Mouse (Mus musculus) G1E (cell line): ENCODE results near the gene Kazald1.

Experiments
- CTCF ChIP-seq: IDR thresholded peaks from 2 replicates; pipeline ENCODE4 v1.5.1; 2012; ENCODE audit warnings: low read depth, low read length, inconsistent platforms, mixed read lengths
- GATA1 ChIP-seq: IDR thresholded peaks from 2 replicates; pipeline ENCODE4 v1.6.1; 2012; ENCODE audit warnings: borderline replicate concordance, low read length, inconsistent platforms, mixed read lengths
- TAL1 ChIP-seq: conservative IDR thresholded peaks from 2 replicates; pipeline ENCODE4 v1.6.1; 2012; ENCODE audit warnings: low read depth, low read length, inconsistent platforms, mixed read lengths

GRCm38 (mm10) chr19:45075323-45076035, 438 bp downstream of the Kazald1 start:
- TF ChIP-seq GATA1 = no peak
- TF ChIP-seq CTCF = no peak
- TF ChIP-seq TAL1 = no peak
